22 mouse cellular contexts compared by ENCODE assay signal in the genomic region with DNA sequence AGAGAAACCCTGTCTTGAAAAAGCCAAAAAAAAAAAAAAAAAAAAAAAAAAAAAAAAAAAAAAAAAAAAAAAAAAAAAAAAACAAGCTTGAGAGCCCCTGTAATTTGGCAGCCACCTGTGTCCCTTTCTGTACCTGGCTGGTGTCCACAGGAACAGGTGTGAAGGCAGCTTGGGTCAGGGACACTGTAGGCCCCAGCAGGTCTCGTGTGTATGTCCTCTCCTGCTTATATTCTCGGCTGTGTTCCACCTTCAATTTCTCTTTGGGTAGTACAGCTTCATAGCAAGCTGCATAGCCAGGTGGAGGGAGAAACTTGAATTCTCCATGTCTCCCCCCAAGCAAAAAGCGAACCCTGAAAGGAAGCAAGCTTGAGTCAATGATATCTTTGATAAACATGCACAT.
DNase-seq lines count a peak whose midpoint lies in the region; ATAC-seq and TF ChIP-seq lines count a peak whose summit lies in the region.
"Had no signal": no experiment of that assay in that cellular context is flagged by ENCODE, and none has a peak within 500 bp of the region (broad histone marks: within the 10 kb centered on the region; RNA-seq: fewer than 3 reads in every experiment).

No protein-coding gene starts in this region.

- no peak overlapping the region for H3K9ac ChIP-seq in hindbrain, postnatal 0 days (replicated peaks; ENCODE audit: low read length)
- H3K9ac ChIP-seq: embryonic facial prominence, embryonic 12.5 days; forebrain, embryonic 15.5 days; heart, embryonic 12.5 days; hindbrain, embryonic 15.5 days had no signal

- no peaks in the 10 kb centered on the region for H3K27me3 ChIP-seq in cerebellum, adult 2 months (ENCODE audit: control insufficient read depth, insufficient read depth, low read length)
- H3K27me3 ChIP-seq in hindbrain, postnatal 0 days (ENCODE audit: insufficient read depth, low read length) = no peaks in the 10 kb centered on the region
- H3K27me3 ChIP-seq: embryonic facial prominence, embryonic 12.5 days; forebrain, embryonic 15.5 days; heart, embryonic 12.5 days; hindbrain, embryonic 15.5 days; Patski had no signal

- no peak overlapping the region for H3K4me3 ChIP-seq in cerebellum, adult 2 months (replicated peaks; ENCODE audit: insufficient read depth, low read depth, low read length)
- no peak overlapping the region for H3K4me3 ChIP-seq in hindbrain, postnatal 0 days (ENCODE audit: low read length)
- H3K4me3 ChIP-seq: embryonic facial prominence, embryonic 12.5 days; forebrain, embryonic 15.5 days; heart, embryonic 12.5 days; hindbrain, embryonic 15.5 days had no signal

- TF ChIP-seq POLR2A in cerebellum, adult 2 months (IDR thresholded peaks at IDR 0.05; ENCODE audit: borderline replicate concordance, insufficient read depth, low read length) = no peak

- peak overlapping the region; percentile 66; the same call in 1 of the 2 replicates for H3K27ac ChIP-seq in cerebellum, adult 2 months (ENCODE audit: insufficient read depth, low read length)
- no peak overlapping the region for H3K27ac ChIP-seq in hindbrain, postnatal 0 days
- H3K27ac ChIP-seq: embryonic facial prominence, embryonic 12.5 days; forebrain, embryonic 15.5 days; hindbrain, embryonic 15.5 days had no signal

- H3K9me3 ChIP-seq in hindbrain, postnatal 0 days (ENCODE audit: low read length) = no peaks in the 10 kb centered on the region
- H3K9me3 ChIP-seq: embryonic facial prominence, embryonic 12.5 days; forebrain, embryonic 15.5 days; heart, embryonic 12.5 days; hindbrain, embryonic 15.5 days had no signal

- DNase-seq in cerebellum, postnatal 4 days (ENCODE audit: low spot score in 2 of 2) = no peak
- DNase-seq in brain, adult 2 months (ENCODE audit: low read depth, low spot score) = peak; percentile 96
- DNase-seq in cerebellum, adult 2 months = peak; percentile 85 to 92
- DNase-seq in cerebellum, postnatal 10 days = peak; percentile 75 to 83
- DNase-seq in hindbrain, postnatal 0 days (ENCODE audit: low spot score) = no peak
- DNase-seq in embryo, embryonic 11 days = no peak
- DNase-seq: adrenal gland, postnatal 25 days; B cell, adult 2 months; gastrocnemius, postnatal 36 days; heart, adult 18-20 months; heart, postnatal 36 days; kidney, adult 8-10 months had no signal

- peak; percentile 92 for ATAC-seq in cerebellum, adult (ENCODE audit: insufficient number of reproducible peaks, low FRiP score, low TSS enrichment)
- no peak for ATAC-seq in hindbrain, postnatal 0 days
- no peak for ATAC-seq in CD4-positive, CD25-positive, alpha-beta regulatory T cell, adult 4 months
- ATAC-seq: activated CD4-positive, CD25-positive, alpha-beta regulatory T cell, adult 4 months; forebrain, embryonic 15.5 days; inflammation-experienced regulatory T-cells, adult 6 months; intestine, postnatal 0 days; Patski had no signal

- 11% methylated on average over 3 of the region's 3 CpGs for WGBS in cerebellum, adult 2 months
- 80% methylated on average over 3 of the region's 3 CpGs for WGBS in hindbrain, postnatal 0 days

- peaks cover 18% of the 10 kb centered on the region for H3K4me1 ChIP-seq in cerebellum, adult 2 months (ENCODE audit: control insufficient read depth, insufficient read depth, low read length)
- H3K4me1 ChIP-seq in hindbrain, postnatal 0 days (ENCODE audit: insufficient read depth, low read length) = no peaks in the 10 kb centered on the region
- H3K4me1 ChIP-seq: embryonic facial prominence, embryonic 12.5 days; forebrain, embryonic 15.5 days; heart, embryonic 12.5 days; hindbrain, embryonic 15.5 days had no signal

- TF ChIP-seq CTCF in cerebellum, adult 2 months (IDR thresholded peaks at IDR 0.05; ENCODE audit: borderline replicate concordance, insufficient read depth, low read depth, low read length) = no peak
- TF ChIP-seq CTCF in hindbrain, postnatal 0 days (IDR thresholded peaks at IDR 0.05; ENCODE audit: low read depth) = no peak

- no peaks in the 10 kb centered on the region for H3K36me3 ChIP-seq in hindbrain, postnatal 0 days (ENCODE audit: insufficient read depth, low read length)
- H3K36me3 ChIP-seq: embryonic facial prominence, embryonic 12.5 days; forebrain, embryonic 15.5 days; hindbrain, embryonic 15.5 days had no signal

- no peak overlapping the region for H3K4me2 ChIP-seq in hindbrain, postnatal 0 days (ENCODE audit: low read depth, low read length)
- H3K4me2 ChIP-seq: embryonic facial prominence, embryonic 12.5 days; forebrain, embryonic 15.5 days; heart, embryonic 12.5 days; hindbrain, embryonic 15.5 days had no signal

Comparison
In these comparisons a context has a peak if more than half of its experiments do, and no peak if none do; other contexts are left out.
1. DNase-seq: peak in brain, adult 2 months (single experiment), cerebellum, adult 2 months (2 of 2) and cerebellum, postnatal 10 days (2 of 2); none in cerebellum, postnatal 4 days (0 of 2), hindbrain, postnatal 0 days (single experiment) and embryo, embryonic 11 days (single experiment).